Mouse (Mus musculus): ENCODE measurements around the gene Pax5. TPM values are rescaled to one million over a fixed set of nuclear protein-coding genes. Genes with fewer than 3 reads are reported as not detected.
"Not testable (repeated sequence)": the region's sequence is repeated elsewhere in the genome, so short reads cannot be mapped to it uniquely, and the experiment has no call there.

Pax5 gene
- polyA plus RNA-seq (2014; fragmentation: Nextera tagmentation; extraction: Ambion mirVana) = not detected in 2 replicates

DNA sequence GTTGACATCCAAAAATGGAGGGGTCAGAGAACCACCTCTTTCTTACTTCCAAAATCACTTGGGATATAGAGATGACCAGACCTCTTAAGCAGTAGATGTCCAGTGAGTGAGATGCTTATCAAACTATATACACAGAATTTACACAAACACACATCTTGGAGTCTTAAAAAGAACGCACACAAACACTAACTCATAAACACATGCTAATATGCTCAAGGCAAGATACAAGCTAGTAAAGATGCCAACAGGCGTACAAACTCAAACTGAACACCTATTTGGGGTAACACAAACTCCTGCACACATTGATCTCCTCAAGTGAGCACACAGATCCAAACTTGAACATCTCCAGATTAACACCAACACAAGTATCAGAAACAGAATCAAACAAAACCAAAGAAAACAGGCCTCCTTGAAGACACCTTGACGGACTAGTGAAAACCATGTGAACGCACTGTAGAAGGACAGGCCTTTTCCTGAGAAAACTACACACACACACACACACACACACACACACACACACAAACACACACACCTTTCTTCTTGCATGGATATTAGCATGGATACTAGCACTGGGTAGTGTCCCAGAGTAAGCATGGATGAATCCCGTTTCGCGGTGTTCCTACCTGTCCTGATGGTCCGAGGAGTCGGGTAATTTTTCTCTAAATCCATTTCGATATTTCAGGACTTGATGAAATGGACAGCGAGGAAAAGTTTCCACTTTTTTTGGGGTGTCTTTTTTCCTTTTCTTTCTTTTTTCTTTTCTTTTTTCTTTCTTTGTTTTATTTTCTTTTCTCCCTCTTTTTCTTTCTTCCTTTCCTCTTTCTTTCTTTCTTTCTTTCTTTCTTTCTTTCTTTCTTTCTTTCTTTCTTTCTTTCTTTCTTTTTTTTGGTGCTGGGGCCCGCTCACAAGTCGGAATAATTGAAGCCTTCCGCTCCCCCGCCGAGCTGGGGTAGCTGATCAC, at the start of gene Pax5:
Gene Pax5, minus strand, starts transcription at position 748 of the 961 bp plus-strand sequence.
- ATAC-seq (ENCODE audit: insufficient number of reproducible peaks, insufficient read depth, low FRiP score, low read depth) = no peak
- Histone ChIP-seq H3K27me3 (ENCODE audit: control insufficient read depth, insufficient read depth, low read length) (peaks cover 78% of the 10 kb centered on the region), H3K27ac (ENCODE audit: low read length) (no peak within 1 kb of the TSS), H3K4me1 (ENCODE audit: control insufficient read depth, insufficient read depth, low read length) (no peaks in the 10 kb centered on the region), H3K36me3 (ENCODE audit: control insufficient read depth, insufficient read depth, low read length) (no peaks in the 10 kb centered on the region), H3K9me3 (ENCODE audit: control insufficient read depth, low read depth, low read length) (no peaks in the 10 kb centered on the region), H3K4me3 (ENCODE audit: low read depth, low read length) (no peak within 1 kb of the TSS), H3K9ac (replicated peaks; ENCODE audit: low read depth, low read length) (no peak within 1 kb of the TSS), H3K4me2 (replicated peaks; ENCODE audit: low read depth, low read length) (no peak within 1 kb of the TSS)
- 26% methylated on average over 16 of the region's 16 CpGs for WGBS

GRCm38 (mm10) chr4:44757131-44757530, 46.8 kb upstream of the Pax5 start:
- ATAC-seq (ENCODE audit: insufficient number of reproducible peaks, insufficient read depth, low FRiP score, low read depth); H3K9me3 ChIP-seq (ENCODE audit: control insufficient read depth, low read depth, low read length); H3K4me1 ChIP-seq (ENCODE audit: control insufficient read depth, insufficient read depth, low read length); H3K36me3 ChIP-seq (ENCODE audit: control insufficient read depth, insufficient read depth, low read length); H3K27me3 ChIP-seq (ENCODE audit: control insufficient read depth, insufficient read depth, low read length): not testable (repeated sequence)
- WGBS = 6% methylated on average over 10 of the region's 10 CpGs
- Histone ChIP-seq H3K4me2 (replicated peaks; ENCODE audit: low read depth, low read length) (peak overlapping the region; percentile 74), H3K4me3 (ENCODE audit: low read depth, low read length) (peak overlapping the region; percentile 98), H3K9ac (replicated peaks; ENCODE audit: low read depth, low read length) (peak overlapping the region; percentile 90), H3K27ac (ENCODE audit: low read length) (peak overlapping the region; percentile 91; the same call in 1 of the 2 replicates)

GRCm38 (mm10) chr4:44756134-44756951, 46.1 kb upstream of the Pax5 start:
- H3K4me3 ChIP-seq (ENCODE audit: low read depth, low read length) = peak overlapping the region; percentile 98
- H3K9ac ChIP-seq (replicated peaks; ENCODE audit: low read depth, low read length) = peak overlapping the region; percentile 90

DNA sequence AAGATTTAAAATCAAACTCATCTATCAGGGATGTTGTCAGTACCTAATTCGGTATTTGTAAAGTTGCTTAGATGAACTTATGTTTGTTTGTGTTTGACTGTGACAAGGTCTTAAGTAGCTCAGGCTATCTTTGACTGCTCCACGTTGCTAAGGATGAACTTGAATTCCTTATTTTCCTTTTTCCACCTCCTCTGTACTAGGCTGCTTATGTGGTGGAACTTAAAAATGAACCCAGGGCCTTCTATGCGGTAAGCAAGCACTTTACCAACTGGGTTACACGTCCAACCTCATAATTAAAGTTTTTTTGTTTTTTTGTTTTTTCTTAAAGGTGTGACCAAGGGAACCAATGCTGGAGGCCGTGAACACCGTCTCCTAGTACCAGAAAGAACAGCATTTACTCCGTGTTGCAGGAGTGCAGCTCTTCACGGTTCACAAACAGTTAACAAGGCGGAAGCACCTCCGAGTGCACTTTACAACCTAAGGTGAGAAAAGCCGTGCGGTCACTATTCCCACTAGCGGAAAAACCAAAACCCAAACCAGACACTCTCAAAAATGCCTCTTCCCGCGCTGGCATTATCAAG, 45.4 kb upstream of the Pax5 start, which contains the start of gene Zcchc7:
Gene Zcchc7, plus strand, starts transcription at position 325 of the 581 bp plus-strand sequence.
- Histone ChIP-seq H3K27me3 (ENCODE audit: control insufficient read depth, insufficient read depth, low read length) (no peaks in the 10 kb centered on the region), H3K4me3 (ENCODE audit: low read depth, low read length) (peak within 1 kb of the TSS; percentile 98), H3K9ac (replicated peaks; ENCODE audit: low read depth, low read length) (peak within 1 kb of the TSS; percentile 90), H3K4me1 (ENCODE audit: control insufficient read depth, insufficient read depth, low read length) (0 out of 2 replicates have a peak, but pooled peaks cover 3% of the 10 kb centered on the region), H3K4me2 (replicated peaks; ENCODE audit: low read depth, low read length) (peak within 1 kb of the TSS; percentile 74), H3K9me3 (ENCODE audit: control insufficient read depth, low read depth, low read length) (no peaks in the 10 kb centered on the region), H3K36me3 (ENCODE audit: control insufficient read depth, insufficient read depth, low read length) (no peaks in the 10 kb centered on the region), H3K27ac (ENCODE audit: low read length) (peak within 1 kb of the TSS; percentile 91)
- 4% methylated on average over 15 of the region's 15 CpGs for WGBS
- peak; percentile 58 for ATAC-seq (ENCODE audit: insufficient number of reproducible peaks, insufficient read depth, low FRiP score, low read depth)

More at GRCm38 (mm10) chr4:44756134-44756951, 46.1 kb upstream of the Pax5 start:
- Histone ChIP-seq H3K27me3 (ENCODE audit: control insufficient read depth, insufficient read depth, low read length) (no peaks in the 10 kb centered on the region), H3K36me3 (ENCODE audit: control insufficient read depth, insufficient read depth, low read length) (no peaks in the 10 kb centered on the region), H3K4me1 (ENCODE audit: control insufficient read depth, insufficient read depth, low read length) (0 out of 2 replicates have a peak, but pooled peaks cover 3% of the 10 kb centered on the region), H3K4me2 (replicated peaks; ENCODE audit: low read depth, low read length) (peak overlapping the region; percentile 74), H3K9me3 (ENCODE audit: control insufficient read depth, low read depth, low read length) (no peaks in the 10 kb centered on the region), H3K27ac (ENCODE audit: low read length) (peak overlapping the region; percentile 91)
- under 1% methylated on average over 60 of the region's 60 CpGs for WGBS
- peak; percentile 97 for ATAC-seq (ENCODE audit: insufficient number of reproducible peaks, insufficient read depth, low FRiP score, low read depth)

DNA sequence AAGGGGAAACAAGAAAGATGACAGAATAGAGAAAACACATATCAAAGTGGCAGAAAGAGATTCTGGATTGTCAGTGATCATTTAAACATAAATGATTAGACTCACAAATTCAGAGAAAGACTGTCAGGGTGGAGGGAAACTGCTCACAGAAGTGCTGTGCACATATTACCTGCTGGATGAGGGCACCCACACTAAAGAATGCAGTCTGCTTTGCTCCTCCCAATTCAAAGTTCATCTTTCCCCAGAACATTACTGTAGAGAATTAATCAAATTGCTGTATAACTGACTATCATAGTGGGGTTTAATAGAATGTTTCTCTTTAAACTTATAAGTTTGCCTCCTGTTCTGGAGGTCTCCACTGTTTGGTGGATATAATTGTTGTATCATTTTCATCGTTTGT, 30.2 kb upstream of the Pax5 start:
- Histone ChIP-seq H3K4me2 (replicated peaks; ENCODE audit: low read depth, low read length) (no peak overlapping the region), H3K9me3 (ENCODE audit: control insufficient read depth, low read depth, low read length) (no peaks in the 10 kb centered on the region), H3K9ac (replicated peaks; ENCODE audit: low read depth, low read length) (no peak overlapping the region), H3K4me3 (ENCODE audit: low read depth, low read length) (no peak overlapping the region), H3K36me3 (ENCODE audit: control insufficient read depth, insufficient read depth, low read length) (no peaks in the 10 kb centered on the region), H3K27ac (ENCODE audit: low read length) (no peak overlapping the region), H3K4me1 (ENCODE audit: control insufficient read depth, insufficient read depth, low read length) (no peaks in the 10 kb centered on the region), H3K27me3 (ENCODE audit: control insufficient read depth, insufficient read depth, low read length) (no peaks in the 10 kb centered on the region)
- ATAC-seq (ENCODE audit: insufficient number of reproducible peaks, insufficient read depth, low FRiP score, low read depth) = no peak
- WGBS = 76% methylated on average over 1 of the region's 1 CpGs

GRCm38 (mm10) chr4:44721237-44721636, 10.9 kb upstream of the Pax5 start:
- H3K4me3 ChIP-seq (ENCODE audit: low read depth, low read length) = no peak overlapping the region
- no peak overlapping the region for H3K4me2 ChIP-seq (replicated peaks; ENCODE audit: low read depth, low read length)
- no peak overlapping the region for H3K27ac ChIP-seq (ENCODE audit: low read length)
- no peak overlapping the region for H3K9ac ChIP-seq (replicated peaks; ENCODE audit: low read depth, low read length)
- H3K27me3 ChIP-seq (ENCODE audit: control insufficient read depth, insufficient read depth, low read length) = peaks cover 19% of the 10 kb centered on the region; the same call in 1 of the 2 replicates
- WGBS = 87% methylated on average over 4 of the region's 4 CpGs
- H3K4me1 ChIP-seq (ENCODE audit: control insufficient read depth, insufficient read depth, low read length) = no peaks in the 10 kb centered on the region
- no peak for ATAC-seq (ENCODE audit: insufficient number of reproducible peaks, insufficient read depth, low FRiP score, low read depth)
- no peaks in the 10 kb centered on the region for H3K9me3 ChIP-seq (ENCODE audit: control insufficient read depth, low read depth, low read length)
- H3K36me3 ChIP-seq (ENCODE audit: control insufficient read depth, insufficient read depth, low read length) = no peaks in the 10 kb centered on the region

DNA sequence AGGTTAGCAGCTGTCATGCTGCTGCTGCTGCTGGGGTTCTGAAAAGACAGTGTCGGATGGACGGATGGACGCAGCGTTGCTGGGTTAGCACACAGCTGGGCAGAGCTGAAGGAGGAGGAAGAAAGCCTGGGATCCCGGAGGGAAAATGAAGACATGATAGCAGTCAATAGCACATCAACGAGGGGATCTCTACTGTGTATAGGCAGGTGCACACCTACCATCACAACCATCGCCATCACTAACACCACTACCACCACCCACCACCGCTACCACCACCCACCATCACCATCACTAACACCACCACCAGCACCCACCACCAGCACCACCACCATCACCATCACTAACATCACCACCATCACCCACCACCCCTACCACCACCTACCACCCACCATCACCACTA, 9.8 kb upstream of the Pax5 start:
- no peaks in the 10 kb centered on the region for H3K4me1 ChIP-seq (ENCODE audit: control insufficient read depth, insufficient read depth, low read length)
- no peak overlapping the region for H3K4me2 ChIP-seq (replicated peaks; ENCODE audit: low read depth, low read length)
- H3K9me3 ChIP-seq (ENCODE audit: control insufficient read depth, low read depth, low read length) = no peaks in the 10 kb centered on the region
- no peak for ATAC-seq (ENCODE audit: insufficient number of reproducible peaks, insufficient read depth, low FRiP score, low read depth)
- peaks cover 27% of the 10 kb centered on the region; the same call in 1 of the 2 replicates for H3K27me3 ChIP-seq (ENCODE audit: control insufficient read depth, insufficient read depth, low read length)
- no peak overlapping the region for H3K9ac ChIP-seq (replicated peaks; ENCODE audit: low read depth, low read length)
- no peaks in the 10 kb centered on the region for H3K36me3 ChIP-seq (ENCODE audit: control insufficient read depth, insufficient read depth, low read length)
- H3K4me3 ChIP-seq (ENCODE audit: low read depth, low read length) = no peak overlapping the region
- 78% methylated on average over 8 of the region's 8 CpGs for WGBS
- H3K27ac ChIP-seq (ENCODE audit: low read length) = no peak overlapping the region

DNA sequence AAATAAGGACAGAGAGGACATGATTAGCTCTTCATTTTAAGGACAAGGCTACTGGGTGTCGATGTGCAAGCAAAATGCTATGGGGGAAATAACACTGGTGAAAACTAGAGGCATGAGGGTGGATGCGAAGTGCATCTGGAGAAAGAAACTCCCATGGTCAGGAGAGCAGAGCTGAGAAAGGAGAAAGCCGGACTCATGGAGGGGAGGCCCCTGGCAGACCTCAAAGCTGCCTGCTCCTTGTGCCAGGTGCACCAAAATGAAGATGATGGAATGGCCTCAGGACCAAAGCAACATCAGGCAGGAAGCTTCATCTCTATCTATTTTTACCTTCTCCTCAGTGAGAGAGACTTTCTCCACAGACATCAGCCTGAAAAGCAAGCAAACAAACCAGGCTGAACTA, 7.4 kb upstream of the Pax5 start:
- no peak for ATAC-seq (ENCODE audit: insufficient number of reproducible peaks, insufficient read depth, low FRiP score, low read depth)
- 74% methylated on average over 3 of the region's 3 CpGs for WGBS

More for the DNA sequence above, 7.4 kb upstream of the Pax5 start:
- Histone ChIP-seq H3K27me3 (ENCODE audit: control insufficient read depth, insufficient read depth, low read length) (peaks cover 44% of the 10 kb centered on the region), H3K27ac (ENCODE audit: low read length) (no peak overlapping the region), H3K9ac (replicated peaks; ENCODE audit: low read depth, low read length) (no peak overlapping the region), H3K4me3 (ENCODE audit: low read depth, low read length) (no peak overlapping the region), H3K36me3 (ENCODE audit: control insufficient read depth, insufficient read depth, low read length) (no peaks in the 10 kb centered on the region), H3K9me3 (ENCODE audit: control insufficient read depth, low read depth, low read length) (no peaks in the 10 kb centered on the region), H3K4me2 (replicated peaks; ENCODE audit: low read depth, low read length) (no peak overlapping the region), H3K4me1 (ENCODE audit: control insufficient read depth, insufficient read depth, low read length) (no peaks in the 10 kb centered on the region)

Measured in stomach, embryonic 14.5 days (tissue).